Mouse (Mus musculus): ENCODE results near the gene Tas1r3. TPM values are rescaled to one million over a fixed set of nuclear protein-coding genes. Genes with fewer than 3 reads are reported as not detected.
A peak's percentile ranks its signal among the peaks of the same experiment; 100 is the strongest.

The Tas1r3 gene
- total and polyA plus RNA-seq, 3 experiments: 0.03 to 1.7 (median 0.60) TPM

GRCm38 (mm10) chr4:155830596-155830995, 32.6 kb downstream of the Tas1r3 start:
- H3K9me3 ChIP-seq (replicated peaks): no peaks in the 10 kb centered on the region
- no peaks in the 10 kb centered on the region for H3K27me3 ChIP-seq (ENCODE audit: insufficient read depth, low read length)
- peaks cover 42% of the 10 kb centered on the region for H3K4me1 ChIP-seq (ENCODE audit: insufficient read depth, low read depth, low read length)
- ATAC-seq (ENCODE audit: extremely low read depth, insufficient number of reproducible peaks, low FRiP score, poor library complexity, severe bottlenecking) (no peak), DNase-seq (ENCODE audit: low spot score) (no peak)
- H3K4me3 ChIP-seq (ENCODE audit: low read depth, low read length): no peak overlapping the region; the same call in 1 of the 2 replicates
- H3K36me3 ChIP-seq (replicated peaks): peaks cover 77% of the 10 kb centered on the region
- no peak for TF ChIP-seq GATA2 (IDR thresholded peaks at IDR 0.05; ENCODE audit: borderline replicate concordance, low read depth, low read length)
- no peak for TF ChIP-seq POLR2AphosphoS5 (IDR thresholded peaks at IDR 0.05; ENCODE audit: insufficient replicate concordance, low read depth, low read length)
- no peak for TF ChIP-seq CTCF (IDR thresholded peaks at IDR 0.05; ENCODE audit: low read depth, low read length)
- TF ChIP-seq TAL1 (conservative IDR thresholded peaks at IDR 0.05; ENCODE audit: low read depth, low read length): no peak
- no peak for TF ChIP-seq GATA1 (IDR thresholded peaks at IDR 0.05; ENCODE audit: borderline replicate concordance, low read length)

GRCm38 (mm10) chr4:155829866-155830265, 33.3 kb downstream of the Tas1r3 start:
- no peaks in the 10 kb centered on the region for H3K27me3 ChIP-seq (ENCODE audit: insufficient read depth, low read length)
- no peak for ATAC-seq (ENCODE audit: extremely low read depth, insufficient number of reproducible peaks, low FRiP score, poor library complexity, severe bottlenecking)
- TF ChIP-seq GATA2 (IDR thresholded peaks at IDR 0.05; ENCODE audit: borderline replicate concordance, low read depth, low read length): no peak
- TF ChIP-seq TAL1 (conservative IDR thresholded peaks at IDR 0.05; ENCODE audit: low read depth, low read length): no peak
- TF ChIP-seq POLR2AphosphoS5 (IDR thresholded peaks at IDR 0.05; ENCODE audit: insufficient replicate concordance, low read depth, low read length): no peak
- TF ChIP-seq GATA1 (IDR thresholded peaks at IDR 0.05; ENCODE audit: borderline replicate concordance, low read length): no peak
- no peak for TF ChIP-seq CTCF (IDR thresholded peaks at IDR 0.05; ENCODE audit: low read depth, low read length)
- no peak for DNase-seq (ENCODE audit: low spot score)
- H3K4me3 ChIP-seq (ENCODE audit: low read depth, low read length): no peak overlapping the region
- H3K9me3 ChIP-seq (replicated peaks): no peaks in the 10 kb centered on the region
- peaks cover 43% of the 10 kb centered on the region for H3K4me1 ChIP-seq (ENCODE audit: insufficient read depth, low read depth, low read length)
- peaks cover 78% of the 10 kb centered on the region for H3K36me3 ChIP-seq (replicated peaks)

GRCm38 (mm10) chr4:155823443-155823842, 39.7 kb downstream of the Tas1r3 start:
- H3K36me3 ChIP-seq (replicated peaks): peaks cover 97% of the 10 kb centered on the region
- no peak for TF ChIP-seq POLR2AphosphoS5 (IDR thresholded peaks at IDR 0.05; ENCODE audit: insufficient replicate concordance, low read depth, low read length)
- no peak for ATAC-seq (ENCODE audit: extremely low read depth, insufficient number of reproducible peaks, low FRiP score, poor library complexity, severe bottlenecking)
- H3K9me3 ChIP-seq (replicated peaks): no peaks in the 10 kb centered on the region
- H3K4me3 ChIP-seq (ENCODE audit: low read depth, low read length): no peak overlapping the region
- peaks cover 27% of the 10 kb centered on the region for H3K4me1 ChIP-seq (ENCODE audit: insufficient read depth, low read depth, low read length)
- DNase-seq (ENCODE audit: low spot score): no peak
- no peaks in the 10 kb centered on the region for H3K27me3 ChIP-seq (ENCODE audit: insufficient read depth, low read length)

- Histone ChIP-seq H3K9me3 (replicated peaks) (no peaks in the 10 kb centered on the region), H3K4me3 (ENCODE audit: low read depth, low read length) (no peak overlapping the region), H3K27me3 (ENCODE audit: insufficient read depth, low read length) (no peaks in the 10 kb centered on the region), H3K4me1 (ENCODE audit: insufficient read depth, low read depth, low read length) (peaks cover 36% of the 10 kb centered on the region), H3K36me3 (replicated peaks) (peaks cover 97% of the 10 kb centered on the region)
- no peak for TF ChIP-seq POLR2AphosphoS5 (IDR thresholded peaks at IDR 0.05; ENCODE audit: insufficient replicate concordance, low read depth, low read length)
- no peak for TF ChIP-seq GATA1 (IDR thresholded peaks at IDR 0.05; ENCODE audit: borderline replicate concordance, low read length)
- no peak for TF ChIP-seq GATA2 (IDR thresholded peaks at IDR 0.05; ENCODE audit: borderline replicate concordance, low read depth, low read length)
- TF ChIP-seq CTCF (IDR thresholded peaks at IDR 0.05; ENCODE audit: low read depth, low read length): no peak
- no peak for TF ChIP-seq TAL1 (conservative IDR thresholded peaks at IDR 0.05; ENCODE audit: low read depth, low read length)
- ATAC-seq (ENCODE audit: extremely low read depth, insufficient number of reproducible peaks, low FRiP score, poor library complexity, severe bottlenecking) (no peak), DNase-seq (ENCODE audit: low spot score) (no peak)
Measured at GRCm38 (mm10) chr4:155821025-155821424, 42.1 kb downstream of the Tas1r3 start.

GRCm38 (mm10) chr4:155817533-155817932, 45.6 kb downstream of the Tas1r3 start:
- no peak for DNase-seq (ENCODE audit: low spot score)
- H3K27me3 ChIP-seq (ENCODE audit: insufficient read depth, low read length): no peaks in the 10 kb centered on the region
- H3K9me3 ChIP-seq (replicated peaks): no peaks in the 10 kb centered on the region
- H3K4me1 ChIP-seq (ENCODE audit: insufficient read depth, low read depth, low read length): peaks cover 46% of the 10 kb centered on the region
- ATAC-seq (ENCODE audit: extremely low read depth, insufficient number of reproducible peaks, low FRiP score, poor library complexity, severe bottlenecking): no peak
- no peak overlapping the region for H3K4me3 ChIP-seq (ENCODE audit: low read depth, low read length)
- H3K36me3 ChIP-seq (replicated peaks): peaks cover 92% of the 10 kb centered on the region
- TF ChIP-seq GATA2 (IDR thresholded peaks at IDR 0.05; ENCODE audit: borderline replicate concordance, low read depth, low read length): no peak

DNA sequence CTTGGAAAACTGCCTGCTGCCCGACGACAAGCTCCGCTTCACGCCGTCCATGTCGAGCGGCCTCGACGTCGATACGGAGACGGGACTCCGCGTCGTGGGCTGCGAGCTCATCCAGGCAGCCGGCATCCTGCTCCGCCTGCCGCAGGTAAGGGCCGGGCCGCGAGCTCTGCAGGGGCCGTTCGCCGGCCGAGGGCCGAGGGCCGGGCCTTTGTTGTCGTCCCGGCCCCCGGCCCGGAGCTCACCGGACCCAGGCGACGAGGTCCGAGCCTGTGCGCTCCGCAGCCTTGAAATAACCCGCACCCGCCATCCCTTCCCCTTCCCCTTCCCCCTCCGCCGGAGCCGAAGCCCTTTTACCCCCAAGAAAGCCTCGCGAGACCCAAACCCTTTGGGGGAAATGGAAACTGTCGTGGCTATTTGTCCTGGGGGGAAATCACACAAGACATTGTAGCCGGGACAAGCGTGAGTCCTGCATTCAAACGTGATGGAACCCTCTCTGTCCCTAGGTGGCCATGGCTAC, 50.4 kb downstream of the Tas1r3 start:
- no peaks in the 10 kb centered on the region for H3K27me3 ChIP-seq (ENCODE audit: insufficient read depth, low read length)
- DNase-seq (ENCODE audit: low spot score) (peak; percentile 60), ATAC-seq (ENCODE audit: extremely low read depth, insufficient number of reproducible peaks, low FRiP score, poor library complexity, severe bottlenecking) (no peak)
- H3K9me3 ChIP-seq (replicated peaks): no peaks in the 10 kb centered on the region
- H3K4me3 ChIP-seq (ENCODE audit: low read depth, low read length): peak overlapping the region; percentile 92
- H3K4me1 ChIP-seq (ENCODE audit: insufficient read depth, low read depth, low read length): peaks cover 48% of the 10 kb centered on the region
- peaks cover 85% of the 10 kb centered on the region for H3K36me3 ChIP-seq (replicated peaks)
- TF ChIP-seq GATA2 (IDR thresholded peaks at IDR 0.05; ENCODE audit: borderline replicate concordance, low read depth, low read length): no peak
- TF ChIP-seq TAL1 (conservative IDR thresholded peaks at IDR 0.05; ENCODE audit: low read depth, low read length): no peak
- no peak for TF ChIP-seq POLR2AphosphoS5 (IDR thresholded peaks at IDR 0.05; ENCODE audit: insufficient replicate concordance, low read depth, low read length)
- no peak for TF ChIP-seq CTCF (IDR thresholded peaks at IDR 0.05; ENCODE audit: low read depth, low read length)
- TF ChIP-seq GATA1 (IDR thresholded peaks at IDR 0.05; ENCODE audit: borderline replicate concordance, low read length): no peak

Data from G1E (cell line).